Mouse (Mus musculus) Patski (cell line): Measurements from ENCODE around the gene Slc25a45. TPM values are rescaled to one million over a fixed set of nuclear protein-coding genes. Genes with fewer than 3 reads are reported as not detected.
A peak's percentile ranks its signal among the peaks of the same experiment; 100 is the strongest.

ENCODE experiments used
- ATAC-seq: fragments of 100-300 bp; one replicate; pipeline ENCODE4 v1.8.0; 2021
- CTCF ChIA-PET: fragments of 350-600 bp; sonication (Branson Sonifier 250); formaldehyde crosslinking; loops from one replicate; lab custom pipeline; 2022; ENCODE audit warnings: inconsistent platforms; lab: Charles Lee
- POLR2A ChIA-PET: fragments of 350-600 bp; sonication (Branson Sonifier 250); formaldehyde crosslinking; loops from one replicate; lab custom pipeline; 2022; ENCODE audit warnings: antibody characterized with exemption, inconsistent platforms; lab: Charles Lee
- DNase-seq: peaks from one replicate; pipeline ENCODE4 v3.0.0-alpha.2; 2011; ENCODE audit warnings: low read depth, low spot score
- H3K27me3 ChIP-seq: fragments of 371-371 bp; one replicate; pipeline ENCODE4 v1.5.1; 2021
- CTCF ChIP-seq: fragments of 100-300 bp; IDR thresholded peaks from one replicate; pipeline ENCODE4 v1.5.1; 2021
- in situ Hi-C: fragments of 300-500 bp; cut with MboI; formaldehyde crosslinking; loops from 3 replicates; pipeline ENCODE4 v1.11.1; 2018; ENCODE audit warnings: low pct_unique_long_range_greater_than_20kb, mixed read lengths
- polyA plus RNA-seq: library from polyadenylated mRNA; unstranded; gene quantifications from one replicate; pipeline ENCODE4 v1.2.3, GENCODE M21; 2021

Slc25a45 gene
- polyA plus RNA-seq, 1 experiment from 2014 or later: 7.1 TPM

- no peaks in the 10 kb centered on the region for H3K27me3 ChIP-seq
- no peak for TF ChIP-seq CTCF
- DNase-seq (no peak), ATAC-seq (no peak)
- CTCF ChIA-PET: interaction anchor here (5.5 kb wide), 1 partner anchor 96 kb away, joined by 58 read pairs; no protein-coding TSS in a partner anchor
- POLR2A ChIA-PET: interaction anchor here (0.6 kb wide), 1 partner anchor 57 kb away, joined by 9 read pairs; no protein-coding TSS in a partner anchor
- in situ Hi-C loops: no loop called here
These were observed 6.3 kb downstream of the Slc25a45 start for GRCm38 (mm10) chr19:5883935-5884334.

GRCm38 (mm10) chr19:5885838-5886237 is 8.2 kb downstream of the Slc25a45 start:
- in situ Hi-C loops: loop anchor here (5.0 kb wide), 1 partner anchor 174 kb away; no protein-coding TSS in a partner anchor
- ATAC-seq (no peak), DNase-seq (no peak)
- CTCF ChIA-PET: interaction anchor here (1.0 to 5.5 kb wide), 7 partner anchors 23 to 98 kb away, joined by 3 to 58 read pairs (median 3); no protein-coding TSS in a partner anchor
- peak; percentile 71 for TF ChIP-seq CTCF
- POLR2A ChIA-PET: interaction anchor here (0.6 to 1.1 kb wide), 6 partner anchors 11 to 98 kb away, joined by 3 to 4 read pairs (median 3); partner anchors contain the start of gene Frmd8
- no peaks in the 10 kb centered on the region for H3K27me3 ChIP-seq

- H3K27me3 ChIP-seq: no peaks in the 10 kb centered on the region
- in situ Hi-C loops: loop anchor here (5.0 kb wide), 1 partner anchor 175 kb away; no protein-coding TSS in a partner anchor
- DNase-seq (no peak), ATAC-seq (no peak)
- no peak for TF ChIP-seq CTCF
- CTCF ChIA-PET: interaction anchor here (1.0 to 5.5 kb wide), 3 partner anchors 13 to 100 kb away, joined by 3 to 58 read pairs (median 3); no protein-coding TSS in a partner anchor
- POLR2A ChIA-PET: interaction anchor here (0.7 kb wide), 1 partner anchor 163 kb away, joined by 4 read pairs; no protein-coding TSS in a partner anchor
These were observed 9.7 kb downstream of the Slc25a45 start for GRCm38 (mm10) chr19:5887234-5887815.

- H3K27me3 ChIP-seq: no peaks in the 10 kb centered on the region
- ChIA-PET POLR2A (no interaction called here), CTCF (interaction anchor here (1.3 to 2.1 kb wide), 3 partner anchors 96 to 177 kb away, joined by 3 to 13 read pairs (median 5); no protein-coding TSS in a partner anchor)
- no peak for DNase-seq
- in situ Hi-C loops: loop anchor here (5.0 kb wide), 1 partner anchor 177 kb away; no protein-coding TSS in a partner anchor
- no peak for ATAC-seq
- TF ChIP-seq CTCF: no peak
These were observed 11.6 kb downstream of the Slc25a45 start for GRCm38 (mm10) chr19:5889211-5889610.

- ChIA-PET POLR2A (no interaction called here), CTCF (interaction anchor here (1.0 to 1.6 kb wide), 2 partner anchors 9 to 105 kb away, joined by 3 to 7 read pairs; no protein-coding TSS in a partner anchor)
- no peak for ATAC-seq
These were observed 14.1 kb downstream of the Slc25a45 start for GRCm38 (mm10) chr19:5891521-5892258.

GRCm38 (mm10) chr19:5892262-5892661 is 14.7 kb downstream of the Slc25a45 start:
- in situ Hi-C loops: no loop called here
- no peak for ATAC-seq

More at GRCm38 (mm10) chr19:5891521-5892258, 14.1 kb downstream of the Slc25a45 start:
- DNase-seq: no peak
- no peak for TF ChIP-seq CTCF
- no peaks in the 10 kb centered on the region for H3K27me3 ChIP-seq
- in situ Hi-C loops: no loop called here

GRCm38 (mm10) chr19:5892735-5893134 is 15.1 kb downstream of the Slc25a45 start:
- POLR2A ChIA-PET: interaction anchor here (1.3 kb wide), 1 partner anchor 10 kb away, joined by 4 read pairs; no protein-coding TSS in a partner anchor
- in situ Hi-C loops: no loop called here
- no peak for TF ChIP-seq CTCF
- CTCF ChIA-PET: interaction anchor here (1.6 kb wide), 1 partner anchor 106 kb away, joined by 7 read pairs; no protein-coding TSS in a partner anchor
- H3K27me3 ChIP-seq: no peaks in the 10 kb centered on the region
- ATAC-seq (no peak), DNase-seq (no peak)

More at GRCm38 (mm10) chr19:5892262-5892661, 14.7 kb downstream of the Slc25a45 start:
- no peak for DNase-seq
- TF ChIP-seq CTCF: no peak
- no peaks in the 10 kb centered on the region for H3K27me3 ChIP-seq
- CTCF ChIA-PET: interaction anchor here (1.6 kb wide), 1 partner anchor 105 kb away, joined by 7 read pairs; no protein-coding TSS in a partner anchor
- POLR2A ChIA-PET: interaction anchor here (1.3 kb wide), 1 partner anchor 11 kb away, joined by 4 read pairs; no protein-coding TSS in a partner anchor

- ATAC-seq (no peak), DNase-seq (no peak)
- in situ Hi-C loops: no loop called here
- no peaks in the 10 kb centered on the region for H3K27me3 ChIP-seq
- no peak for TF ChIP-seq CTCF
- ChIA-PET POLR2A (interaction anchor here (0.8 to 1.3 kb wide), 3 partner anchors 9 to 19 kb away, joined by 3 to 5 read pairs (median 4); partner anchors contain the start of gene Dpf2), CTCF (interaction anchor here (0.7 to 0.8 kb wide), 2 partner anchors 106 kb away, joined by 3 to 4 read pairs; no protein-coding TSS in a partner anchor)
These were observed 15.8 kb downstream of the Slc25a45 start for GRCm38 (mm10) chr19:5893282-5894001.

GRCm38 (mm10) chr19:5894002-5894678 is 16.5 kb downstream of the Slc25a45 start, which contains the start of gene Tigd3:
Gene Tigd3 (minus strand): TSS chr19:5894149.
- no peaks in the 10 kb centered on the region for H3K27me3 ChIP-seq
- CTCF ChIA-PET: interaction anchor here (0.8 to 1.9 kb wide), 2 partner anchors 11 to 107 kb away, joined by 4 to 6 read pairs; no protein-coding TSS in a partner anchor
- no peak for TF ChIP-seq CTCF
- ATAC-seq (peak; percentile 74), DNase-seq (peak; percentile 55)
- POLR2A ChIA-PET: interaction anchor here (0.8 to 1.2 kb wide), 2 partner anchors 14 to 18 kb away, joined by 3 to 5 read pairs; partner anchors contain the start of gene Dpf2
- in situ Hi-C loops: no loop called here
